Mouse (Mus musculus): ENCODE data around the gene Sowahb.
A peak's percentile ranks its signal among the peaks of the same experiment; 100 is the strongest.

Gene Sowahb

GRCm38 (mm10) chr5:93044584-93045370 lies at the start of gene Sowahb:
TSS of gene Sowahb (minus strand) at chr5:93045022.
- no peak for DNase-seq (ENCODE audit: extremely low spot score, low read depth, low spot score)

GRCm38 (mm10) chr5:93093638-93094527 lies 49.1 kb upstream of the Sowahb start:
- DNase-seq (ENCODE audit: extremely low spot score, low read depth, low spot score), result no peak

GRCm38 (mm10) chr5:93092857-93093622 lies 48.2 kb upstream of the Sowahb start, which contains the start of gene Sept11:
TSS of gene Sept11 (plus strand) at chr5:93093437.
- DNase-seq (ENCODE audit: extremely low spot score, low read depth, low spot score), result peak; percentile 81

- no peak for DNase-seq (ENCODE audit: extremely low spot score, low read depth, low spot score)
Measured at GRCm38 (mm10) chr5:93092147-93092781, 47.4 kb upstream of the Sowahb start.

- no peak for DNase-seq (ENCODE audit: extremely low spot score, low read depth, low spot score)
Measured at GRCm38 (mm10) chr5:93091266-93091665, 46.4 kb upstream of the Sowahb start.

GRCm38 (mm10) chr5:93085900-93086299 lies 41.1 kb upstream of the Sowahb start:
- no peak for DNase-seq (ENCODE audit: extremely low spot score, low read depth, low spot score)

GRCm38 (mm10) chr5:93085015-93085598 lies 40.3 kb upstream of the Sowahb start:
- no peak for DNase-seq (ENCODE audit: extremely low spot score, low read depth, low spot score)

- DNase-seq (ENCODE audit: extremely low spot score, low read depth, low spot score), result no peak
Measured at GRCm38 (mm10) chr5:93079596-93079995, 34.8 kb upstream of the Sowahb start.

GRCm38 (mm10) chr5:93077661-93078323 lies 33.0 kb upstream of the Sowahb start:
- DNase-seq (ENCODE audit: extremely low spot score, low read depth, low spot score), result no peak

GRCm38 (mm10) chr5:93060865-93061264 lies 16.0 kb upstream of the Sowahb start:
- no peak for DNase-seq (ENCODE audit: extremely low spot score, low read depth, low spot score)

- DNase-seq (ENCODE audit: extremely low spot score, low read depth, low spot score), result no peak
Measured at GRCm38 (mm10) chr5:93053606-93054397, 9.0 kb upstream of the Sowahb start.

- DNase-seq (ENCODE audit: extremely low spot score, low read depth, low spot score), result no peak
Measured at GRCm38 (mm10) chr5:93051951-93052350, 7.1 kb upstream of the Sowahb start.

GRCm38 (mm10) chr5:93051041-93051440 lies 6.2 kb upstream of the Sowahb start:
- no peak for DNase-seq (ENCODE audit: extremely low spot score, low read depth, low spot score)

GRCm38 (mm10) chr5:93049971-93050370 lies 5.1 kb upstream of the Sowahb start:
- DNase-seq (ENCODE audit: extremely low spot score, low read depth, low spot score), result no peak

GRCm38 (mm10) chr5:93048481-93049240 lies 3.8 kb upstream of the Sowahb start:
- no peak for DNase-seq (ENCODE audit: extremely low spot score, low read depth, low spot score)

GRCm38 (mm10) chr5:93046306-93046845 lies 1.6 kb upstream of the Sowahb start:
- no peak for DNase-seq (ENCODE audit: extremely low spot score, low read depth, low spot score)

- DNase-seq (ENCODE audit: extremely low spot score, low read depth, low spot score), result no peak
Measured at GRCm38 (mm10) chr5:93045371-93045714, 521 bp upstream of the Sowahb start.

Measured in hindlimb bud, embryonic 11.5 days (tissue).